Mouse (Mus musculus): ENCODE measurements around the gene Tmprss9. TPM values are rescaled to one million over a fixed set of nuclear protein-coding genes. Genes with fewer than 3 reads are reported as not detected.

The Tmprss9 gene
- total and polyA plus RNA-seq, 3 experiments, result 0.15 to 0.25 TPM; not detected in 1

- TF ChIP-seq GABPA (IDR thresholded peaks at IDR 0.05; ENCODE audit: low read depth, low read length), result no peak
Observed at GRCm38 (mm10) chr10:80824827-80825226, 46.8 kb upstream of the Tmprss9 start (continued).

- H3K27me3 ChIP-seq (ENCODE audit: control insufficient read depth in 1 of 2, insufficient read depth in 2 of 2, low read length in 2 of 2), result no peaks in the 10 kb centered on the region
- peak; percentile 100 for DNase-seq (ENCODE audit: low read depth, low spot score)
- H3K79me2 ChIP-seq (ENCODE audit: control insufficient read depth, insufficient read depth, low read length, poor library complexity), result peaks cover 23% of the 10 kb centered on the region
- H3K36me3 ChIP-seq (ENCODE audit: control insufficient read depth in 1 of 2, insufficient read depth in 2 of 2, low read length in 2 of 2), result peaks cover 0 to 19% of the 10 kb centered on the region in 2 experiments; a peak in 2 of 4 replicates
- H3K9me3 ChIP-seq (replicated peaks; ENCODE audit: insufficient read depth, low read length), result no peaks in the 10 kb centered on the region
- peak within 1 kb of the TSS; percentile 95 for H3K9ac ChIP-seq (ENCODE audit: control insufficient read depth, low read depth, low read length, poor library complexity, severe bottlenecking)
- H3K27ac ChIP-seq (ENCODE audit: control insufficient read depth, low read depth, low read length), result peak within 1 kb of the TSS; percentile 75
- H3K4me3 ChIP-seq (ENCODE audit: control insufficient read depth in 1 of 2, insufficient read depth in 1 of 2, low read depth in 2 of 2, low read length in 2 of 2), result peak within 1 kb of the TSS; percentile 97 to 98
- peaks cover 9 to 24% of the 10 kb centered on the region in 2 experiments for H3K4me1 ChIP-seq (ENCODE audit: control insufficient read depth in 1 of 2, insufficient read depth in 2 of 2, low read length in 2 of 2)
- TF ChIP-seq ZNF384 (IDR thresholded peaks at IDR 0.05; ENCODE audit: low read depth, low read length), result 0 out of 2 replicates have a peak, but pooled peaks have one; percentile 15
- TF ChIP-seq MYC (IDR thresholded peaks at IDR 0.05; ENCODE audit: low read depth, low read length), result no peak; the same call in 1 of the 2 replicates
- no peak for TF ChIP-seq USF2 (IDR thresholded peaks at IDR 0.05; ENCODE audit: borderline replicate concordance in 1 of 2, insufficient read depth in 1 of 2, low read depth in 1 of 2, low read length in 2 of 2)
- TF ChIP-seq MAZ (IDR thresholded peaks at IDR 0.05; ENCODE audit: low read depth, low read length), result no peak; the same call in 1 of the 2 replicates
- peak; percentile 81 for TF ChIP-seq NELFE (IDR thresholded peaks at IDR 0.05; ENCODE audit: low read depth, low read length)
- no peak for TF ChIP-seq CTCF (IDR thresholded peaks at IDR 0.05 in 2 of 3, conservative IDR thresholded peaks at IDR 0.05 in 1 of 3; ENCODE audit: control insufficient read depth in 1 of 3, insufficient read depth in 1 of 3, low read depth in 2 of 3, low read length in 3 of 3, poor library complexity in 1 of 3, severe bottlenecking in 1 of 3)
- no peak for TF ChIP-seq USF1 (IDR thresholded peaks at IDR 0.05; ENCODE audit: low read depth, low read length)
- TF ChIP-seq TAL1 (IDR thresholded peaks at IDR 0.05; ENCODE audit: low read length), result no peak
- 0 out of 2 replicates have a peak, but pooled peaks have one; percentile 45 for TF ChIP-seq CHD2 (IDR thresholded peaks at IDR 0.05; ENCODE audit: low read length)
- TF ChIP-seq BHLHE40 (IDR thresholded peaks at IDR 0.05; ENCODE audit: borderline replicate concordance, low read depth, low read length), result no peak
- TF ChIP-seq RAD21 (IDR thresholded peaks at IDR 0.05; ENCODE audit: low read depth, low read length), result no peak
- TF ChIP-seq HCFC1 (IDR thresholded peaks at IDR 0.05; ENCODE audit: low read depth, low read length), result peak; percentile 74
- TF ChIP-seq SIN3A (IDR thresholded peaks at IDR 0.05; ENCODE audit: low read length), result peak; percentile 57
- TF ChIP-seq MAFK (IDR thresholded peaks at IDR 0.05; ENCODE audit: borderline replicate concordance, low read depth, low read length), result no peak
- TF ChIP-seq ZKSCAN1 (IDR thresholded peaks at IDR 0.05; ENCODE audit: low read depth, low read length), result no peak
- no peak for TF ChIP-seq ELF1 (IDR thresholded peaks at IDR 0.05; ENCODE audit: low read depth, low read length)
- 0 out of 2 replicates have a peak, but pooled peaks have one; percentile 28 for TF ChIP-seq MEF2A (IDR thresholded peaks at IDR 0.05; ENCODE audit: extremely low read depth, insufficient replicate concordance, low read depth, low read length, poor library complexity, severe bottlenecking)
- TF ChIP-seq POLR2AphosphoS5 (IDR thresholded peaks at IDR 0.05; ENCODE audit: borderline replicate concordance, low read depth, low read length), result no peak
- TF ChIP-seq TCF12 (IDR thresholded peaks at IDR 0.05; ENCODE audit: low read depth, low read length), result peak; percentile 72
- TF ChIP-seq POLR2AphosphoS2 (IDR thresholded peaks at IDR 0.05; ENCODE audit: low read length), result peak; percentile 89
- TF ChIP-seq GABPA (IDR thresholded peaks at IDR 0.05; ENCODE audit: low read depth, low read length), result no peak
- TF ChIP-seq EP300 (IDR thresholded peaks at IDR 0.05; ENCODE audit: low read depth in 1 of 2, low read length in 2 of 2), result no peak; a peak in 1 of 4 replicates
- peak; percentile 51; the same call in 1 of the 2 replicates for TF ChIP-seq MAX (IDR thresholded peaks at IDR 0.05; ENCODE audit: low read length)
- TF ChIP-seq TBP (IDR thresholded peaks at IDR 0.05; ENCODE audit: low read depth, low read length), result peak; percentile 91
- no peak for TF ChIP-seq UBTF (IDR thresholded peaks at IDR 0.05; ENCODE audit: borderline replicate concordance, insufficient read depth, low read depth, low read length)
- TF ChIP-seq CHD1 (IDR thresholded peaks at IDR 0.05; ENCODE audit: low read depth, low read length), result peak; percentile 84; the same call in 1 of the 2 replicates
- 0 out of 2 replicates have a peak, but pooled peaks have one; percentile 41 for TF ChIP-seq E2F4 (IDR thresholded peaks at IDR 0.05; ENCODE audit: borderline replicate concordance, low read depth, low read length)
- TF ChIP-seq ZC3H11A (IDR thresholded peaks at IDR 0.05; ENCODE audit: low read depth, low read length), result no peak
- no peak for TF ChIP-seq SMC3 (IDR thresholded peaks at IDR 0.05; ENCODE audit: low read depth, low read length)
- peak; percentile 75 for TF ChIP-seq NRF1 (IDR thresholded peaks at IDR 0.05; ENCODE audit: insufficient read depth, low read depth, low read length, poor library complexity, severe bottlenecking)
- TF ChIP-seq GATA1 (IDR thresholded peaks at IDR 0.05; ENCODE audit: low read depth, low read length), result peak; percentile 35; the same call in 1 of the 2 replicates
Observed at GRCm38 (mm10) chr10:80826151-80827062, 45.2 kb upstream of the Tmprss9 start, which contains the start of gene Oaz1. Oaz1 (plus strand) TSS chr10:80826656.
